Mouse (Mus musculus) ES-E14 (cell line): Measurements from ENCODE around the gene Mllt3. TPM values are rescaled to one million over a fixed set of nuclear protein-coding genes. Genes with fewer than 3 reads are reported as not detected.

Experiments used
- DNase-seq: peaks from one replicate; pipeline ENCODE4 v3.0.0-alpha.2; 2013; ENCODE audit warnings: low read depth, low spot score
- H3K27ac ChIP-seq: 2 replicates; pipeline ENCODE4 v1.5.1; 2012; ENCODE audit warnings: low read depth, mild to moderate bottlenecking, low read length, moderate library complexity, mixed read lengths; ENCODE audit not compliant: poor library complexity, insufficient read depth, severe bottlenecking
- H3K36me3 ChIP-seq: 2 replicates; pipeline ENCODE4 v1.6.1; 2012; ENCODE audit warnings: mild to moderate bottlenecking, low read length, moderate library complexity, mixed read lengths; ENCODE audit not compliant: control insufficient read depth, poor library complexity, insufficient read depth, severe bottlenecking
- H3K4me1 ChIP-seq, 2 experiments: fragments of 150-350 bp in 1 of 2; sonication (generic) in 1 of 2; 2 replicates each; pipeline ENCODE4 v1.6.1; 2012; ENCODE audit warnings: low read length in 2 of 2, mild to moderate bottlenecking in 1 of 2, mixed read lengths in 1 of 2; ENCODE audit not compliant: control insufficient read depth in 2 of 2, insufficient read depth in 2 of 2, poor library complexity in 1 of 2
- H3K4me3 ChIP-seq, 2 experiments: fragments of 150-350 bp in 1 of 2; sonication (generic) in 1 of 2; 2 replicates each; pipeline ENCODE4 v1.5.1; 2012; ENCODE audit warnings: low read length in 2 of 2, low read depth in 1 of 2, mild to moderate bottlenecking in 1 of 2, mixed read lengths in 1 of 2; ENCODE audit not compliant: insufficient read depth in 1 of 2, poor library complexity in 1 of 2, severe bottlenecking in 1 of 2
- H3K9ac ChIP-seq: 2 replicates; pipeline ENCODE4 v1.6.1; 2012; ENCODE audit warnings: low read depth, mild to moderate bottlenecking, low read length, mixed read lengths; ENCODE audit not compliant: poor library complexity, insufficient read depth, severe bottlenecking
- H3K9me3 ChIP-seq: fragments of 150-350 bp; sonication (generic); 2 replicates; pipeline ENCODE4 v1.6.1; 2012; ENCODE audit warnings: low read depth, mild to moderate bottlenecking, low read length; ENCODE audit not compliant: control insufficient read depth, insufficient read depth
- CHD2 ChIP-seq: IDR thresholded peaks from 2 replicates; pipeline ENCODE4 v1.6.1; 2014; ENCODE audit warnings: mild to moderate bottlenecking, low read depth, low read length, inconsistent platforms
- HCFC1 ChIP-seq: IDR thresholded peaks from 2 replicates; pipeline ENCODE4 v1.6.1; 2012; ENCODE audit warnings: low read length, inconsistent platforms, borderline replicate concordance; ENCODE audit not compliant: insufficient read depth
- MAFK ChIP-seq: IDR thresholded peaks from 2 replicates; pipeline ENCODE4 v1.6.1; 2014; ENCODE audit warnings: mild to moderate bottlenecking, low read depth, low read length, inconsistent platforms; ENCODE audit not compliant: insufficient read depth
- ZC3H11A ChIP-seq: IDR thresholded peaks from 2 replicates; pipeline ENCODE4 v1.6.1; 2012; ENCODE audit warnings: low read depth, mild to moderate bottlenecking, inconsistent platforms, low read length, borderline replicate concordance
- ZNF384 ChIP-seq: IDR thresholded peaks from 2 replicates; pipeline ENCODE4 v1.6.1; 2012; ENCODE audit warnings: low read depth, low read length, inconsistent platforms
- in situ Hi-C, 2 experiments: fragments of 600-800 bp; cut with MboI; formaldehyde crosslinking; loops; one replicate each; pipeline ENCODE4 v1.15.1; 2025; ENCODE audit warnings: low sequenced_read_pairs in 2 of 2, inconsistent platforms in 1 of 2; ENCODE audit not compliant: unreplicated experiment in 2 of 2
- total RNA-seq: library from RNA; depleted of rRNA; stranded (reverse); fragments of 300-350 nt; gene quantifications from 2 replicates; pipeline ENCODE4 v1.2.3, GENCODE M21; 2012

Mllt3 gene
- total RNA-seq, 1 experiment, result 11.1 TPM

- no peak overlapping the region for H3K4me3 ChIP-seq
- H3K9ac ChIP-seq, result no peak overlapping the region
- H3K36me3 ChIP-seq, result no peaks in the 10 kb centered on the region
- TF ChIP-seq ZNF384, result no peak
- no peak for TF ChIP-seq ZC3H11A
- TF ChIP-seq MAFK, result no peak
- TF ChIP-seq HCFC1, result no peak
- no peak for TF ChIP-seq CHD2
- in situ Hi-C loops, result no loop called here
- DNase-seq, result no peak
- no peak overlapping the region for H3K27ac ChIP-seq
- H3K4me1 ChIP-seq, result 0 out of 4 replicates have a peak, but pooled peaks cover 0 to 2% of the 10 kb centered on the region in 2 experiments
- H3K9me3 ChIP-seq, result no peaks in the 10 kb centered on the region
Measured at GRCm38 (mm10) chr4:87830794-87831306, 202.3 kb downstream of the Mllt3 start.

- Histone ChIP-seq H3K4me1 (no peaks in the 10 kb centered on the region), H3K9ac (no peak overlapping the region), H3K36me3 (no peaks in the 10 kb centered on the region), H3K27ac (no peak overlapping the region), H3K4me3 (no peak overlapping the region), H3K9me3 (no peaks in the 10 kb centered on the region)
- in situ Hi-C loops, result no loop called here
- TF ChIP-seq CHD2 (no peak), MAFK (no peak), HCFC1 (no peak), ZNF384 (no peak), ZC3H11A (no peak)
- DNase-seq, result no peak
Measured at GRCm38 (mm10) chr4:87829426-87830063, 203.6 kb downstream of the Mllt3 start.

- in situ Hi-C loops, result no loop called here
- Histone ChIP-seq H3K9ac (no peak overlapping the region), H3K9me3 (no peaks in the 10 kb centered on the region), H3K4me3 (no peak overlapping the region), H3K4me1 (no peaks in the 10 kb centered on the region), H3K27ac (no peak overlapping the region), H3K36me3 (no peaks in the 10 kb centered on the region)
- TF ChIP-seq CHD2 (no peak), MAFK (no peak)
- DNase-seq, result no peak
Measured at GRCm38 (mm10) chr4:87826336-87826735, 206.8 kb downstream of the Mllt3 start.

- H3K4me1 ChIP-seq, result no peaks in the 10 kb centered on the region
- no peaks in the 10 kb centered on the region for H3K36me3 ChIP-seq
- TF ChIP-seq HCFC1 (no peak), ZC3H11A (no peak)
- no peak overlapping the region for H3K4me3 ChIP-seq
- in situ Hi-C loops, result no loop called here
- no peak overlapping the region for H3K9ac ChIP-seq
- DNase-seq, result no peak
- no peak overlapping the region for H3K27ac ChIP-seq
- H3K9me3 ChIP-seq, result no peaks in the 10 kb centered on the region
Measured at GRCm38 (mm10) chr4:87823623-87824022, 209.5 kb downstream of the Mllt3 start.

- Histone ChIP-seq H3K9ac (no peak overlapping the region), H3K4me1 (no peaks in the 10 kb centered on the region), H3K27ac (no peak overlapping the region), H3K9me3 (no peaks in the 10 kb centered on the region), H3K36me3 (no peaks in the 10 kb centered on the region), H3K4me3 (no peak overlapping the region)
- TF ChIP-seq HCFC1, result no peak
- no peak for TF ChIP-seq MAFK
- no peak for TF ChIP-seq CHD2
- no peak for TF ChIP-seq ZC3H11A
- TF ChIP-seq ZNF384, result no peak
- in situ Hi-C loops, result no loop called here
- DNase-seq, result no peak
Measured at GRCm38 (mm10) chr4:87823191-87823590, 210.0 kb downstream of the Mllt3 start.
